Mouse (Mus musculus): Measurements from ENCODE around the gene Fam171b. TPM values are rescaled to one million over a fixed set of nuclear protein-coding genes. Genes with fewer than 3 reads are reported as not detected.

Fam171b gene
- 0.50 and 0.77 TPM in 2 replicates for polyA plus RNA-seq (2012; rRNA removed)

DNA sequence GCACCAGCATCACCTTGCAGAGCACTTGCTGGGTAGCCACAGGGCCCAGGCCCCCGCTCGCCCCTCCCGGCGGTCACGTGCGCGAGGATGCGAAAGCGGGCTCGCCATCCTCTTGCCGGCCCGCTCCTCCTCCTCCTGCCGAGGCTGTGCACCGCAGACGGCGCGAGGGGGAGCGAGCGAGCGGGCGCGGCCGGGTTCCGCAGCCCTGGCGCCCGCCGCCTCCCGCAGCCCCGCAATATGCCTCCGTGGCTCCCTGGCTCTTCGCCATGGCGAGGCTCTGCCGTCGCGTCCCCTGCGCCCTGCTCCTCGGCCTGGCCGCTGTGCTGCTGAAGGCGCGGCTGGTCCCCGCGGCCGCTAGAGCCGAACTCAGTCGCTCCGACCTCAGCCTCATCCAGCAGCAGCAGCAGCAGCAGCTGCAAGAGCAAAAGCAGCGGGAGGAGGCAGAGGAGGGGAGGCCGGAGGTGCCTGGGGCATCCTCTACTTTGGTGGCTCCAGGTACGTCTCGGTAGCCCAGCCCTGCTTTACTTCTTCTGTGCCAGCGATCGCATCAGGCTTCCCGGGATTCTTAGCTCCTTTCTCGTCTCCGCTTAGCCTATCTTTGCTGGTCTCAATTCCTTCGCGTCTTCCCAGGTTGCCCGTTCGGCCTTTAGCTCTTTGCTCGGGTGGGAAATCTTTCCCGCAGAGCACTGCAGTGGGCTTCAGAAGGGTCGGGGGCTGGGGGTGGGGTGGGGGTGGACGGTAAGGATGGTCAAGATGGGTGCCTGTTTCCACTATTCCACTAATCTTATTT, at the start of gene Fam171b:
Gene Fam171b, plus strand, starts transcription at position 154 of the 790 bp plus-strand sequence.
- no peak for DNase-seq (ENCODE audit: low read depth)

- DNase-seq (ENCODE audit: low read depth) = no peak
These were observed 46.4 kb upstream of the Fam171b start for GRCm38 (mm10) chr2:83766058-83766457.

DNA sequence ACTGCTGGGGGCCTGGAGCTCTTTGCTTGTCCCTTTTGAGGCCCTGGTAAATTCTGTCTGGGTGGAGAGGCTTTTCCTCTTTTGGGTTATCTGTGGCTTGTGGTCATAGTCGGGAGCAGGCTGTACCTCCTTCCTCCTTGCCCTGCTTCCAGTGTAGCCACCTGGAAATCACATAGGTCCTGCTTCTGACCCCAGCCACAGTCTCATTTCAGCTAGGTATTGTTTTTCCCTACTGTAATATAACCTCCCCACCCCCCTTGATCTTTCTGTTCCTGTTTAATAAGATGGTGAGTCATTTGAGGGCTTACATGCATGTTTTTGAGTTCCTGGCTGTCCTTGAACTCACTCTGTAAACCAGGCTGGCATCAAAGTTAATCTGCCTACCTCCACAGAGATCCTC, 45.6 kb upstream of the Fam171b start:
- no peak for DNase-seq (ENCODE audit: low read depth)

DNA sequence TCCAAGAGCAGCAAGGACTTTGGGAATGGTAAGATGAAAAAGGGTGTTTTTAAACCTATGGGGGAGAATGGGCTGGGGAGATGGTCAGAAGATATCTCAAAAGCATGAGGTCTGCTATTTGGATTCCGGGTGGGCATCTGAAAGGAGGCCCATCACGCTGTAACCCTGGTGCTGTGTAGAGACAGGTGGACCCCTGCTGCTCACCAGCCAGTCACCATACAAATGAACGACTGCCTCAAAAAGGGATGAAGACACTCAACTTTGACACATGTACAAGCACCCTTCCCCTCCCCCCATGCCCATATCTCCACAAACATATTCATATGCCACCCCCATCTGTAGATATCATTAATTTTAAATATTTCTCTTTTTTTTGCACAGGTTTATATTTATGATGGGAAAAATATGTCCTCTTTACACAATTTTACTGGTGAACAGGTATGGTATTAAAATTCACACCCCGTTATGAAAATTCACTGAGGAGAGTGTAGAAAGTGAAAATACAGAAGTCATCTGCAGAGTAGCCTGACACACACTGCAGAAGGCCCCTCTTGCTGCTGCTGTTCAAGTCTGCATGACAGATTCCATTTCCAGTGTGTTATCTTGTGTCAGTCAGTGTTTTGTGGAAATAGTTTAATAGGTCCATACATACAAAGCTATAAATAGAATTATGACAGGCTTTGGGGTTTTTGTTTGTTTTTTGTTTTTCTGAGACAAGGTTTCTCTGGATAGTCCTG, 44.0 kb upstream of the Fam171b start:
- no peak for DNase-seq (ENCODE audit: low read depth)

DNA sequence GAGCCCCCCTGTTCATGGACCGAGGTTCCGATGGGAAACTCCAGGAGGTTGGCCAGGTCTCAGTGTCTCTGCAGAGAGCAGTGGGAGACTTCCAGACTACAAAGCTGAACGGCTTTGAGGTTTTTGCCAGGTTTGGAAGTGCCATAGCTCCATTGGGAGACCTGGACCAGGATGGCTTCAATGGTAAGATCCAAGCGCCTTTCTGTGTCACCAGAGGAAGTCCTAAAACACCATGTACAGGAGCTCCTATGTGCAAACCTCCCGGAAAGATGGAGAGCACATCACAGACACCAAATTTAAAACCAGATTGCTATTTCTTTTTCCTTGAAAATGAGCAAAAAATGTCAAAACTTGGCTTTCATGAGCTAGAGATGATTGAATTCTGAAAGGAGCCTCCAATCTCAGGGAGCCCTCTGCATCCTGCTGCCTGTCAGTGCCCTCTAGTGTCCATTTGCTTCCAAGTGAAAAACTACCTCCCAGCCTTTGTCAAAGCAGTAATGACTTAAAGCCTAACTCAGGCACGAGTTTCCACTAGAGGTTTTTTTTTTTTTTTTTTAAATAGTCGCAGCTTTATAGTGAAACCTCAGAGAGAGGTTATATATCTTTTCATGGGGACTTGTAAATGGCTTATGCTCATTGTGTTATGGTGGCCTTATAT, 41.2 kb upstream of the Fam171b start:
- DNase-seq (ENCODE audit: low read depth) = peak; percentile 8

- no peak for DNase-seq (ENCODE audit: low read depth)
These were observed 20.9 kb upstream of the Fam171b start for GRCm38 (mm10) chr2:83791330-83792073.

DNA sequence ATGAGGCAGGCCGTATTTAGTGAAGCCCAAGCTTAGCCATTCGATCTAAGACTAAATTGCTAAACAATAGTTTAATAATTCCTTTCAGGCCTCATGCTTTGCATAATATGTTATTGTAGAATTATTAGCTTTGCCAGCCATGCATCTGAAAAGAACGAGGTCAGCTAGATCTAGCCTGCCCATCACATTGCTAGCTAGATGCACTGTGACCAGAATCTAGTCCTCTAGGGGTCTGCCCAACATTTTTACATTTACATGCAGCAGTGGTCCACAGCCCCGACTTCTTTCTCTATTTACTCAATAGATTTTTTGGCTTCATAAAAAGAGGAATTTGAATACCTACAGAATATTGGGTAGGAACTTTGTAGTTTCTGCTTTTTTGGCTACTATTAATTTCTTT, 20.3 kb upstream of the Fam171b start:
- no peak for DNase-seq (ENCODE audit: low read depth)

DNA sequence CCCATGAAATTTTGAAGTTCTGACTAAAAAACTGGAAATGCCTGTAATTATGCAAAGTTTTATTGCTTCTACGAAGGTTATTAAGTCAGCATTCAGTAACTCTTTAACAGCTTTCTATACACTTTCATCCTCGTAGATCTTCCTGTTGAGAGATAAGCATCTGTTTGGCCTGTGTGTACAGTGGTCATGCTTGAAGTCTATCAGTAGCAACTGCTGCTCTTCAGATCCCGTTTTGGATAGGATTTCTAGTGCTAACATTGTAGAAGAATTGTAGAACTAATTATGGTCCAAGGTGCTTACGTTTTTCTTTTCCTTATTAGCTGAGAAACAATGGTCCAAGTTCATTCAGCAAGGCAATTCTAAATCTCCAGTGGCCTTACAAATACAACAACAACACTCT, 16.7 kb upstream of the Fam171b start:
- no peak for DNase-seq (ENCODE audit: low read depth)

- DNase-seq (ENCODE audit: low read depth) = no peak
These were observed 14.4 kb upstream of the Fam171b start for GRCm38 (mm10) chr2:83797902-83798497.

GRCm38 (mm10) chr2:83813273-83813892, 947 bp downstream of the Fam171b start:
- DNase-seq (ENCODE audit: low read depth) = no peak

- no peak for DNase-seq (ENCODE audit: low read depth)
These were observed 1.6 kb downstream of the Fam171b start for GRCm38 (mm10) chr2:83814009-83814408.

GRCm38 (mm10) chr2:83816147-83816546, 3.7 kb downstream of the Fam171b start:
- no peak for DNase-seq (ENCODE audit: low read depth)

GRCm38 (mm10) chr2:83825161-83825560, 12.7 kb downstream of the Fam171b start:
- no peak for DNase-seq (ENCODE audit: low read depth)

GRCm38 (mm10) chr2:83828895-83829539, 16.6 kb downstream of the Fam171b start:
- no peak for DNase-seq (ENCODE audit: low read depth)

DNA sequence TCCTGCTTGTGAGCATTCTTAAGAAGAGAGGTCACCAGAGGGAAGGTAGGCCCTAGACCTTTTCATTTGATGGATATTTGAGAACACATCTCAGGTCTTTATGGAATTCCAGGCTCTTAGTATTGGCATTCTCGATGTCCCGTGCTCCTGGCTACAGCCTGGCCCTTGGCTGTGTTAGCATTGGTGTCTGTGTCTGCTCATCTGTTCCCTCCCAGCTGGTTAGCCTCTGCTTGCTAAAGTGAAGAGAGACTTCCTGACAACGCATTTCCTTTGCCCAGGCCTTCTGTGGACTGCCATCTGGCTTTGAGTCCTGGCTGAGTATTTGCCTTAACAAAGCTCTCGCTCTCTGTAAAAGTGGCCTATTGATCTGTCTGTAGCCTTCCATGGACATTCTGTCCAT, 20.5 kb downstream of the Fam171b start:
- DNase-seq (ENCODE audit: low read depth) = no peak

GRCm38 (mm10) chr2:83835313-83836070, 23.1 kb downstream of the Fam171b start:
- no peak for DNase-seq (ENCODE audit: low read depth)

- no peak for DNase-seq (ENCODE audit: low read depth)
These were observed 36.1 kb downstream of the Fam171b start for GRCm38 (mm10) chr2:83848495-83848894.

GRCm38 (mm10) chr2:83853423-83853822, 41.0 kb downstream of the Fam171b start:
- DNase-seq (ENCODE audit: low read depth) = no peak

DNA sequence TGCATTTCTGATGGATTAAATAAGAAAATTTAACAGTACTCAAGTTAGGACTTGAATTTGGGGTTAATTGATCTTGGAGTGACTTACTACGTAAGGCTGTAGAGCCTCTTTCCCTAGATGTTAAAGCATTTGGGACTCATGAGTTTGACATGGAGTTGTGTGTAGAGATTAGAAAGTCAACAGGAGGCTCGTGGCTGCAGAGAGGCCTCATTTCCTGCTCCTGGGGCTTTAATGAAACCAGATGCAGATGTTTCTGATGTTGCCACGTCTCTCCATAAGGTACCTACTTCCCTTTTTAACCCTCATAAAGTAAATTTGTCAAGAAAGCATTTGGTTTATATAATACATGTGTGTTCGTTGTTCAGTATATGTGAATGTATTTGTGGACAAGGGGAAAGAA, 43.8 kb downstream of the Fam171b start:
- DNase-seq (ENCODE audit: low read depth) = no peak
